Mouse (Mus musculus) liver, adult 2 months (tissue): Measurements from ENCODE around the gene Pml. TPM values are rescaled to one million over a fixed set of nuclear protein-coding genes. Genes with fewer than 3 reads are reported as not detected.

Source experiments
- DNase-seq: peaks from one replicate; pipeline ENCODE4 v3.0.0-alpha.2; 2011; ENCODE audit warnings: low read depth, low spot score; ENCODE audit errors: extremely low read depth
- H3K27ac ChIP-seq: fragments of 200-500 bp; replicated peaks from 2 replicates; pipeline ENCODE4 v1.5.1; 2012; ENCODE audit warnings: low read depth, mild to moderate bottlenecking, control low read depth, inconsistent platforms, low read length; ENCODE audit not compliant: insufficient read depth
- H3K27me3 ChIP-seq: fragments of 200-500 bp; 2 replicates; pipeline ENCODE4 v1.6.1; 2012; ENCODE audit warnings: mild to moderate bottlenecking, moderate library complexity, low read length, inconsistent platforms; ENCODE audit not compliant: control insufficient read depth, insufficient read depth
- H3K36me3 ChIP-seq: fragments of 200-500 bp; 2 replicates; pipeline ENCODE4 v1.6.1; 2012; ENCODE audit warnings: low read length, inconsistent platforms; ENCODE audit not compliant: control insufficient read depth, insufficient read depth
- H3K4me1 ChIP-seq: fragments of 200-500 bp; 2 replicates; pipeline ENCODE4 v1.6.1; 2011; ENCODE audit warnings: low read length; ENCODE audit not compliant: control insufficient read depth, insufficient read depth
- H3K4me3 ChIP-seq: fragments of 200-500 bp; 2 replicates; pipeline ENCODE4 v1.5.1; 2011; ENCODE audit warnings: low read depth, mild to moderate bottlenecking, control low read depth, low read length, moderate library complexity; ENCODE audit not compliant: insufficient read depth
- H3K79me2 ChIP-seq: fragments of 200-500 bp; 2 replicates; pipeline ENCODE4 v1.6.1; 2012; ENCODE audit warnings: inconsistent platforms, mild to moderate bottlenecking, low read length, moderate library complexity; ENCODE audit not compliant: control insufficient read depth, insufficient read depth
- H3K9ac ChIP-seq: fragments of 200-500 bp; 2 replicates; pipeline ENCODE4 v1.6.1; 2012; ENCODE audit warnings: low read depth, mild to moderate bottlenecking, control low read depth, inconsistent platforms, low read length
- CTCF ChIP-seq: fragments of 200-500 bp; IDR thresholded peaks from 2 replicates; pipeline ENCODE4 v1.5.1; 2011; ENCODE audit warnings: low read depth, low read length, control low read depth
- POLR2A ChIP-seq: fragments of 200-500 bp; IDR thresholded peaks from 2 replicates; pipeline ENCODE4 v1.6.1; 2011; ENCODE audit warnings: low read length, control low read depth; ENCODE audit not compliant: insufficient read depth; ENCODE audit errors: extremely low read depth
- whole genome bisulfite sequencing: fragments of 180-500 bp; shearing (Covaris S2); methylation state at CpG from one replicate; pipeline ENCODE4 v1.1.7; 2018; 5-methylcytosine and 5-hydroxymethylcytosine counted together
- polyA plus RNA-seq: library from polyadenylated mRNA; depleted of rRNA; stranded (reverse); fragments of >200 nt; gene quantifications from 2 replicates; pipeline ENCODE4 v1.2.3, GENCODE M21; 2012; rRNA removed
- total RNA-seq: library from RNA; depleted of rRNA; stranded (reverse); fragments of >200 nt; gene quantifications from 2 replicates; pipeline ENCODE4 v1.2.3, GENCODE M21; 2014; rRNA removed

The Pml gene
- total and polyA plus RNA-seq, 2 experiments = 7.4 to 15.2 TPM

- Histone ChIP-seq H3K9ac (no peak overlapping the region), H3K79me2 (no peaks in the 10 kb centered on the region), H3K27me3 (no peaks in the 10 kb centered on the region), H3K27ac (no peak overlapping the region), H3K4me1 (no peaks in the 10 kb centered on the region), H3K36me3 (no peaks in the 10 kb centered on the region), H3K4me3 (no peak overlapping the region)
- 88% methylated on average over 6 of the region's 6 CpGs for WGBS
- DNase-seq = no peak
- TF ChIP-seq CTCF (no peak), POLR2A (no peak)
Measured at GRCm38 (mm10) chr9:58169426-58169825, 80.2 kb downstream of the Pml start.

- no peaks in the 10 kb centered on the region for H3K27me3 ChIP-seq
- TF ChIP-seq CTCF = no peak
- no peak for TF ChIP-seq POLR2A
- no peak overlapping the region for H3K4me3 ChIP-seq
- no peak overlapping the region for H3K9ac ChIP-seq
- H3K36me3 ChIP-seq = no peaks in the 10 kb centered on the region
- no peaks in the 10 kb centered on the region for H3K4me1 ChIP-seq
- no peak overlapping the region for H3K27ac ChIP-seq
- 87% methylated on average over 3 of the region's 3 CpGs for WGBS
- H3K79me2 ChIP-seq = no peaks in the 10 kb centered on the region
- DNase-seq = no peak
Measured at GRCm38 (mm10) chr9:58168880-58169279, 80.7 kb downstream of the Pml start.

Other genes starting within 250 kb of the Pml start
- 6.3 TPM in 1 of 2 replicates, not detected in the other for gene Cyp11a1, start 243.4 kb downstream of the Pml start, total RNA-seq
- gene Cyp11a1, start 243.4 kb downstream of the Pml start, polyA plus RNA-seq = not detected in 2 replicates
- not detected in 2 replicates for gene Stra6, start 186.0 kb downstream of the Pml start, total RNA-seq
- gene Stra6, start 186.0 kb downstream of the Pml start, polyA plus RNA-seq = not detected in 2 replicates
- not detected in 2 replicates for gene Ccdc33, start 131.0 kb downstream of the Pml start, total RNA-seq
- gene Ccdc33, start 131.0 kb downstream of the Pml start, polyA plus RNA-seq = not detected in 2 replicates
- 1.4 and 1.5 TPM in 2 replicates for gene Islr, start 45.5 kb downstream of the Pml start, total RNA-seq
- gene Islr, start 45.5 kb downstream of the Pml start, polyA plus RNA-seq = 6.8 and 7.7 TPM in 2 replicates
- gene Islr2, start 45.5 kb downstream of the Pml start, total RNA-seq = 0.07 TPM in 1 of 2 replicates, not detected in the other
- not detected in 2 replicates for gene Islr2, start 45.5 kb downstream of the Pml start, polyA plus RNA-seq
- gene Stoml1, start 3.4 kb upstream of the Pml start, total RNA-seq = 5.4 and 5.8 TPM in 2 replicates
- gene Stoml1, start 3.4 kb upstream of the Pml start, polyA plus RNA-seq = 7.8 and 8.1 TPM in 2 replicates
- 0.74 and 1.0 TPM in 2 replicates for gene Loxl1, start 63.4 kb upstream of the Pml start, total RNA-seq
- 2.2 TPM in 2 replicates for gene Loxl1, start 63.4 kb upstream of the Pml start, polyA plus RNA-seq
- not detected in 2 replicates for gene Tbc1d21, start 120.7 kb upstream of the Pml start, total RNA-seq
- not detected in 2 replicates for gene Tbc1d21, start 120.7 kb upstream of the Pml start, polyA plus RNA-seq
- gene Insyn1, start 238.8 kb upstream of the Pml start, total RNA-seq = 0.07 and 0.09 TPM in 2 replicates
- gene Insyn1, start 238.8 kb upstream of the Pml start, polyA plus RNA-seq = 0.10 TPM in 1 of 2 replicates, not detected in the other